Mouse (Mus musculus): ENCODE results near the gene Top3a. TPM values are rescaled to one million over a fixed set of nuclear protein-coding genes. Genes with fewer than 3 reads are reported as not detected.

The Top3a gene
- polyA plus RNA-seq, 1 experiment from 2014 or later, result 15.7 TPM

GRCm38 (mm10) chr11:60709481-60710465 lies 67.4 kb downstream of the Top3a start:
- H3K27me3 ChIP-seq, result no peaks in the 10 kb centered on the region
- 91% methylated on average over 45 of the region's 45 CpGs for WGBS

GRCm38 (mm10) chr11:60708631-60709030 lies 68.5 kb downstream of the Top3a start:
- Histone ChIP-seq H3K4me2 (replicated peaks) (no peak overlapping the region), H3K27ac (replicated peaks) (no peak overlapping the region), H3K36me3 (peaks cover 91% of the 10 kb centered on the region), H3K4me3 (replicated peaks) (no peak overlapping the region), H3K4me1 (0 out of 2 replicates have a peak, but pooled peaks cover 5% of the 10 kb centered on the region), H3K27me3 (no peaks in the 10 kb centered on the region), H3K9ac (no peak overlapping the region), H3K9me3 (replicated peaks) (no peaks in the 10 kb centered on the region)
- 88% methylated on average over 10 of the region's 10 CpGs for WGBS
- no peak for ATAC-seq (ENCODE audit: insufficient number of reproducible peaks, low FRiP score, low TSS enrichment, low read depth)

More at GRCm38 (mm10) chr11:60709481-60710465, 67.4 kb downstream of the Top3a start:
- H3K9me3 ChIP-seq (replicated peaks), result no peaks in the 10 kb centered on the region
- no peak for ATAC-seq (ENCODE audit: insufficient number of reproducible peaks, low FRiP score, low TSS enrichment, low read depth)
- H3K36me3 ChIP-seq, result peaks cover 100% of the 10 kb centered on the region
- H3K9ac ChIP-seq, result no peak overlapping the region
- H3K27ac ChIP-seq (replicated peaks), result no peak overlapping the region
- no peak overlapping the region for H3K4me2 ChIP-seq (replicated peaks)
- H3K4me1 ChIP-seq, result 0 out of 2 replicates have a peak, but pooled peaks cover 5% of the 10 kb centered on the region
- no peak overlapping the region for H3K4me3 ChIP-seq (replicated peaks)

- peaks cover 81% of the 10 kb centered on the region for H3K36me3 ChIP-seq
- no peak overlapping the region for H3K27ac ChIP-seq (replicated peaks)
- H3K9me3 ChIP-seq (replicated peaks), result no peaks in the 10 kb centered on the region
- ATAC-seq (ENCODE audit: insufficient number of reproducible peaks, low FRiP score, low TSS enrichment, low read depth), result no peak
- WGBS, result 68% methylated on average over 3 of the region's 3 CpGs
- H3K4me1 ChIP-seq, result peaks cover 11% of the 10 kb centered on the region
- no peak overlapping the region for H3K4me3 ChIP-seq (replicated peaks)
- H3K27me3 ChIP-seq, result no peaks in the 10 kb centered on the region
- no peak overlapping the region for H3K4me2 ChIP-seq (replicated peaks)
- H3K9ac ChIP-seq, result no peak overlapping the region
Observed at GRCm38 (mm10) chr11:60707672-60708071, 69.5 kb downstream of the Top3a start.

- Histone ChIP-seq H3K9ac (no peak overlapping the region), H3K9me3 (replicated peaks) (no peaks in the 10 kb centered on the region), H3K4me2 (replicated peaks) (no peak overlapping the region), H3K36me3 (peaks cover 73% of the 10 kb centered on the region), H3K27ac (replicated peaks) (no peak overlapping the region), H3K4me1 (peaks cover 15% of the 10 kb centered on the region), H3K27me3 (no peaks in the 10 kb centered on the region), H3K4me3 (replicated peaks) (no peak overlapping the region)
- WGBS, result 85% methylated on average over 14 of the region's 14 CpGs
- no peak for ATAC-seq (ENCODE audit: insufficient number of reproducible peaks, low FRiP score, low TSS enrichment, low read depth)
Observed at GRCm38 (mm10) chr11:60706696-60707480, 70.3 kb downstream of the Top3a start.

GRCm38 (mm10) chr11:60706076-60706475 lies 71.1 kb downstream of the Top3a start:
- no peak overlapping the region for H3K9ac ChIP-seq
- peaks cover 65% of the 10 kb centered on the region for H3K36me3 ChIP-seq
- H3K4me3 ChIP-seq (replicated peaks), result no peak overlapping the region
- no peak overlapping the region for H3K27ac ChIP-seq (replicated peaks)
- no peak for ATAC-seq (ENCODE audit: insufficient number of reproducible peaks, low FRiP score, low TSS enrichment, low read depth)
- no peak overlapping the region for H3K4me2 ChIP-seq (replicated peaks)
- H3K9me3 ChIP-seq (replicated peaks), result no peaks in the 10 kb centered on the region
- WGBS, result 91% methylated on average over 7 of the region's 7 CpGs
- H3K27me3 ChIP-seq, result no peaks in the 10 kb centered on the region
- H3K4me1 ChIP-seq, result peaks cover 22% of the 10 kb centered on the region

GRCm38 (mm10) chr11:60705255-60705654 lies 71.9 kb downstream of the Top3a start:
- no peak overlapping the region for H3K4me3 ChIP-seq (replicated peaks)
- no peak overlapping the region for H3K4me2 ChIP-seq (replicated peaks)
- ATAC-seq (ENCODE audit: insufficient number of reproducible peaks, low FRiP score, low TSS enrichment, low read depth), result no peak
- H3K27ac ChIP-seq (replicated peaks), result no peak overlapping the region
- H3K36me3 ChIP-seq, result peaks cover 57% of the 10 kb centered on the region
- 90% methylated on average over 3 of the region's 3 CpGs for WGBS
- no peak overlapping the region for H3K9ac ChIP-seq
- no peaks in the 10 kb centered on the region for H3K27me3 ChIP-seq
- H3K9me3 ChIP-seq (replicated peaks), result no peaks in the 10 kb centered on the region
- peaks cover 31% of the 10 kb centered on the region for H3K4me1 ChIP-seq

GRCm38 (mm10) chr11:60704023-60704880 lies 72.9 kb downstream of the Top3a start:
- Histone ChIP-seq H3K27me3 (no peaks in the 10 kb centered on the region), H3K4me2 (replicated peaks) (no peak overlapping the region), H3K4me1 (peaks cover 32% of the 10 kb centered on the region), H3K4me3 (replicated peaks) (no peak overlapping the region), H3K9me3 (replicated peaks) (no peaks in the 10 kb centered on the region), H3K36me3 (peaks cover 47% of the 10 kb centered on the region), H3K27ac (replicated peaks) (no peak overlapping the region), H3K9ac (no peak overlapping the region)
- ATAC-seq (ENCODE audit: insufficient number of reproducible peaks, low FRiP score, low TSS enrichment, low read depth), result no peak
- 93% methylated on average over 19 of the region's 19 CpGs for WGBS

- Histone ChIP-seq H3K4me3 (replicated peaks) (no peak overlapping the region), H3K4me1 (peaks cover 41% of the 10 kb centered on the region), H3K4me2 (replicated peaks) (no peak overlapping the region), H3K9me3 (replicated peaks) (no peaks in the 10 kb centered on the region), H3K27ac (replicated peaks) (no peak overlapping the region), H3K36me3 (peaks cover 36% of the 10 kb centered on the region), H3K9ac (no peak overlapping the region), H3K27me3 (no peaks in the 10 kb centered on the region)
- WGBS, result 31% methylated on average over 4 of the region's 4 CpGs
- ATAC-seq (ENCODE audit: insufficient number of reproducible peaks, low FRiP score, low TSS enrichment, low read depth), result no peak
Observed at GRCm38 (mm10) chr11:60703131-60703530, 74.0 kb downstream of the Top3a start.

GRCm38 (mm10) chr11:60701611-60702010 lies 75.6 kb downstream of the Top3a start:
- Histone ChIP-seq H3K4me2 (replicated peaks) (no peak overlapping the region), H3K4me3 (replicated peaks) (no peak overlapping the region), H3K4me1 (peaks cover 37% of the 10 kb centered on the region), H3K36me3 (peaks cover 20% of the 10 kb centered on the region), H3K9me3 (replicated peaks) (no peaks in the 10 kb centered on the region), H3K9ac (no peak overlapping the region), H3K27me3 (no peaks in the 10 kb centered on the region), H3K27ac (replicated peaks) (no peak overlapping the region)
- ATAC-seq (ENCODE audit: insufficient number of reproducible peaks, low FRiP score, low TSS enrichment, low read depth), result no peak
- 71% methylated on average over 3 of the region's 4 CpGs for WGBS

GRCm38 (mm10) chr11:60700320-60701185 lies 76.6 kb downstream of the Top3a start:
- Histone ChIP-seq H3K4me1 (peaks cover 37% of the 10 kb centered on the region), H3K27me3 (no peaks in the 10 kb centered on the region), H3K27ac (replicated peaks) (peak overlapping the region; percentile 87; the same call in 1 of the 2 replicates), H3K9ac (peak overlapping the region; percentile 93), H3K4me2 (replicated peaks) (peak overlapping the region; percentile 74), H3K36me3 (peaks cover 10% of the 10 kb centered on the region), H3K9me3 (replicated peaks) (no peaks in the 10 kb centered on the region), H3K4me3 (replicated peaks) (peak overlapping the region; percentile 84)
- WGBS, result 22% methylated on average over 12 of the region's 12 CpGs
- ATAC-seq (ENCODE audit: insufficient number of reproducible peaks, low FRiP score, low TSS enrichment, low read depth), result no peak
